Mouse (Mus musculus) kidney, adult 11 months (tissue): ENCODE measurements around the gene Dpm1.

Source experiments
- DNase-seq: peaks from one replicate; pipeline ENCODE4 v3.0.0; 2022

Gene Dpm1

GRCm38 (mm10) chr2:168230026-168230728, at the start of gene Dpm1, which contains the start of the genes Gm20716 and Mocs3:
TSS of gene Dpm1 (minus strand) at chr2:168230591.
TSS of gene Gm20716 (minus strand) at chr2:168230364.
TSS of gene Mocs3 (plus strand) at chr2:168230622.
- peak; percentile 88 for DNase-seq

DNA sequence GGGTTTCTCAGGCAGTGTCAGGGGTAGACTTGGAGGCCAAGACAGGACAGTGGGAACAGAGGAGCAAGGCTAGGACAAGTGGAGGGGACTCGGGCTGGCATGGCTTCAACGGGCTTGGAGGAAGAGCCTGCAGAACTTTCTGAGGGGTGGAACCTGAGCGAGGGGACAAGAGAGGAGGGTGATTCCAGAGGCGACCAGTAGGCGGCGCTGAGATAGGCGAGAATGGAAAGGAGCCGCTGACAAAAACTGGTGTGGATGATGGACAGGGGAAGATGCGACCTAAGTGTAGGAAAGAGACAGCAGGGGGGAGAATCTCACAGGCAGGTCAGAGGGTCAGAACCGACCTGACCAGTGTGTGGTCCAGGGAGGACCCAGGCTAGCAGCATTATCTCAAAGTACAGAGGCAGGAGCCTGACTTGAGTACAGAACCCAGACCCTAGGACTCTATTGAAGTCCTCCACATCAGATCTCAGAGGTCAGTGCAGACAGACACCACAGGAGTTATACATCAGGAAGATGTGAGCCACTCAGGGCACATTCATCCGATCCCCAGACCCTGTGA, 44.1 kb upstream of the Dpm1 start:
- peak; percentile 26 for DNase-seq

DNA sequence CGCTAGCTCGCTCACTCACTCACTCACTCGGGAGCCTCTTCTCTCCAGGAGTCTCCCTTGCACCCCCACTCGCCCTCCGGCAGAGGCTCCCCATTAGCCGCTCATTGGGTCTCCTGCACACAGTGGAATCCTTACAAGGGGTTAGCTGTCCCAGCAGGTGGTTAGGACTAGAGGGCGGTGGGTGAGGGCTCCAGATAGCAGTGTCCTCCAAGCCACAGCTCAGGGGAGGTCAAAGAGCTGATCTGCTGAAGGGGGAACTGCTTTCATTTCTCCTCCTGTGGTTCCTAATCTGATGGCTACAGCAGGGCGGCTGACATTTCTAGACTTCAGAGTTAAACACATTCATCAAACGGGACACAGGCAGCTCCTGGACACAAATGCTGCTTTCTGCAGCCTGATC, 43.0 kb upstream of the Dpm1 start:
- no peak for DNase-seq

GRCm38 (mm10) chr2:168268033-168268432, 37.6 kb upstream of the Dpm1 start:
- no peak for DNase-seq

DNA sequence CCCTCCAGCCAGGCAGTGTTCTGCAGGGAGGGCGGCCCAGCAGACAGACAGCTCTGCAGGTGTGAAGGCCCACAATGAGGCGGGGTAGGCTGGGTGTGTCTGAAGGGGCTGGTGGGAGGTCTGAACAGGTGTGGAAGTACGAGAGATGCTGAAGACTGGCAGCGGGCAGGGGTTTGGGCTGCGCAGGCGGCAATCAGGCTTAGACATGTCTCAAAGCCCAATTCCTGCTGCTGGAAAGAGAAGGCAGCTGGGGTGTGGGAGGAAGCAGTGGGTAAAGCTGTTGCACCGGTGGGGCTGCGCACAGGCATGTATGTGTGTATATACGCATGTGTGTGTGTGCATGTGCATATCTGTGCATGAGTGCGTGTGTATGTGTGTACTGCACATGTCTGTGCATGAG, 30.5 kb upstream of the Dpm1 start:
- no peak for DNase-seq

GRCm38 (mm10) chr2:168260124-168260523, 29.7 kb upstream of the Dpm1 start:
- DNase-seq, result no peak

- DNase-seq, result peak; percentile 19
Observed at GRCm38 (mm10) chr2:168259046-168259445, 28.7 kb upstream of the Dpm1 start.

- no peak for DNase-seq
Observed at GRCm38 (mm10) chr2:168257188-168257587, 26.8 kb upstream of the Dpm1 start.

DNA sequence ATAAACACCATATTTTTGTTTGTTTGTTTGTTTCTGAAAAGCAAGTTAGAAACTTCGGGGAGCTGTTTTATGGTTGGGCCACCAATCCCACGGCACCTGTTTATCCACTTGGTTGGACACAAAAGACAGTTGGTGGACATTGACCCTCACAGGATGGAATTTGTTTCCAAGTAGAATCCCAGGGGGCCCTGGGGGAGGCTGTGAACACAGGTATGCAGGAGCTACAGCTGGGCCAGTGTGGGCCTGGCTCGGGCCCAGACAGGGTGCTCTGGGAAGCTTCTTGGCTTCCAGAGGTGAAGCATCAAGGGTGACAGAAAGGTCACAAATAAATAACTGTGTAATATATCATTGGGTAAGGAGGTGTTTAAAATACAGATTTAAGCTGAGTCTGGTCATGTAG, 26.1 kb upstream of the Dpm1 start:
- DNase-seq, result peak; percentile 73

DNA sequence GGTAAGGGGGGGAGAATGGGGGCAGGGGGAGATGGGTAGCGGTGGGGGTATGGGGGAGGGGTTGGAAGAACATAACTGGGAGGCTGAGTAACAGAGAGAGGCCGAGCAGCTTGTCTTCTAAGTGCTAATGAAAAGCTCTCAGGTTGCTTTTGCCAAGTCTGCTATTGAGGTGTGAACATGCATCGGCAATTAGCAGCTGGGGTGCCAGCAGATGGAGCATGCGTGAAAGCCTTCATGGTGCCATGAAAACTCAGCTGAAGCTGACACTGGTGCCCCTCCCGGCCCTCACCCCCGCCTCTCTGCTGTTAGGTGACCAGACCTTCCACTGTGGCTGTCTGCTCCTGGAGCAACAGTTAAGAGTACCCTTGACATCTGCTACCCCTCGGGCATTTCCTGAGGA, 23.4 kb upstream of the Dpm1 start:
- DNase-seq, result no peak

DNA sequence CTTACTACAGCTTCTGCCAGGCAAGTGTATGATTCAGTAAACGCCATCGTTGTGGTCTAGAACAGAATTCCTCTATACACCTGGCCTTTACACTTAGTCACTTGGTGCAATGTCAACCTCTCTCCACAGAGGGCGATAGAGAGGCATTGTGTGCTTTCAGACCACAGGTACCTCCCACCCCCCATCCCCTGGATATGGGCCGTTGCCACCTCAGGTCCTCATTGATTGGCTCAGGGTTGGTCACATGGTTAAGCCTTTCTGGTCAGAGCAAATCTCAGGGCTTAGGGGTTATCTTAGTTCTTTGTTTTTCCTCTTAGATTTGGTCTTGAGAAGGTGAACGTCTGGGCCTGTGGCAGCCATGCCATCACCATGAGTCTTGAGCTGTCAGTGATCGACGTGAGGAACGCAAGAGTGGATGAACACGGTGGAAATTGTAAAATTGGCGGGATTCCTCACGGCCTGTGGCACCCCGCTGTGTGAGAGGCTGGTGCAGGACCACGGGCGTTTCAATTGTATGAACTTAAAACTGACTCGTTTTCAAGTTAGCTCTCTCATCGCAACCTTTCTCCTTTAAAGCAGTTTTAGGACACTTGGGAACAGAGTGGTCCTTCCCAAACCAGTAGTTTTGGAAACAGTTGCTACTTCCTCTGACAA, 22.4 kb upstream of the Dpm1 start:
- DNase-seq, result no peak

- DNase-seq, result peak; percentile 67
Observed at GRCm38 (mm10) chr2:168250270-168250669, 19.9 kb upstream of the Dpm1 start.

DNA sequence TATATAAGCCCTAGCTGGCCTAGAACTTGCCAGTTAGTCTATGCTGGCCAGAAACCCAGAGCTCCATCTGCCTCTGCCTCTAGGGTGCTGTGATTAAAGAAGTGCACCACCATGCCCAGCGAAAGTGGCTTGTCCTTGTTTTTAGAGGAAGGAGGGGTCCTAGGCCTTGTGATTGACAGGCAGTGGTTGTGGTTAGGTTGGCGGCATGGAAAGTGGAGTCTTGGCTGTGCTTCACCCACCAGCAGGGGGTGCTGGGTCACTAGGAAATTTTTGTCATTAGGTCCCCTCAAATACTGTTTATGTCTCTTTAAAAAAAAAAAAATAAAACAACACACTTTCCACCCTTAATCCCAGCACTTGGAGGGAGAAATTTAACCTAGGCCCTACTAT, 18.5 kb upstream of the Dpm1 start:
- no peak for DNase-seq

DNA sequence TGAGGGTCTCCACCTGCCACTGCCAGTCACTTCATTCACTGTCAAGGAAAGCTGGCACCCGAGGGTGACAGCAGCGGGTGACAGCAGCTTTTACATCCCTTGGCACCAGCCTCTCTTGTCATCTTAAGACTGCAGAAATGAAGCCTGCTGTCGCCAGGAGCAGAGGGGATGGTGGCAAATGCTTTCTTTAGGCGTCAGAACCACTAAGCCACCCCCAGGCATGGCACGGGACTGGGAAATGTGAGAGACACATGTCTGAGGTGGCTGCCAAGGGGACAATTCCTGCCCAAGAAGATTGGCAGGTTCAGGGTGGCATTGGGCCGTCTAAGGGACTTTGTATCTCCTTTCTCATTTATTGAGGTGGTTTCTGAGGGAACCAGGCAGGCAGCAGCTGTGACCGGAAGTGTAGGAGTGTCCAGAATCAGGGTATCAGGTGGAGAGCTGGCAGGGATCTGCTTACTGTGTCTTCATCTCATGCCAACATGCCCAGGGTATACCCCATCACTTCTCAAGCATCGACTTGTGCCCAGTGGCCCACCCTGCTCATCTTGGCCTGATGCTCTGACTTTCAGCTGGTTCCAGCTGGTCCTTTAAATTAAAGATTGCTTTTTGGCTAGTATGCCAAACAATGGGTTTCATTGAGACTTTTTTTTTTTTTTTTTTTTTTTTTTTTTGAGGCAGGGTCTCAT, 17.9 kb upstream of the Dpm1 start:
- no peak for DNase-seq

DNA sequence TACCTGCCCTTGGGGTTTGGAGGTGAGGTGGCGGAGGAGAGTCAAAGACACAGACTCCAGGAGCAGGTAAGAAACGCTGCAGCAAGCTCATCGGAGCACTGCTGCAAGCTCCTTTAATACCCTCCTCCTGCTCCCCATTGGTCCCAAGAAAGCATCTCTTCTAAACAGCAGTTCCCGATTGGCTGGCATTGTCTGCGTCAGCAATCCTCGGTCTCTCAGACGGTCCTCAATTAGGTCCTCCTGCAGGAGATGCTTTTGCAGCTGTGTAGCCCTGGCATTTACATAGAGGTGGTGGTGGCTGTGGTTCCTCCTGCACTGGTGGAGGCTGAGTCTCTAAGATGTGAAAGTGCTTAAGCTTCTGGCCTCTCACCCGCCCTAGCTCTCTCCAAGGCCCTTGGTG, 15.2 kb upstream of the Dpm1 start:
- no peak for DNase-seq

DNA sequence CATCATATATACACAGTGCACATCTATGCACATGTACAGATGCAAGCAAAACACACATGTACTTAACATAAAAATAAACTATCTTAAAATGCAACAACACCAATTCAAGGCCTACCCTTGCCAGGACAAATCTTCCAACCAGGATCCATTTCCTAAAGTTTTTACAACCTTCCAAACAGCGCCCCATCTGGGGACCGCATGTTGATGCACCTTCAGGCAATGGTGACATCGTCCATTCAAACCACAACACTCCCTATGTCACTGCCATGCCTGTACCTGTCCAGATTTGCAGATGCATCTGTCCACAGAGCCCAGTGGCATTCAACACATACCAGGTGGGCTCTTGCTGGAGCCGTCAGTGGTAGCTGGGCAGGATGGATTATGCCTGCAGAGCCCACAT, 12.9 kb upstream of the Dpm1 start:
- DNase-seq, result no peak

- DNase-seq, result no peak
Observed at GRCm38 (mm10) chr2:168242841-168243240, 12.4 kb upstream of the Dpm1 start.

- no peak for DNase-seq
Observed at GRCm38 (mm10) chr2:168238335-168238734, 7.9 kb upstream of the Dpm1 start.

DNA sequence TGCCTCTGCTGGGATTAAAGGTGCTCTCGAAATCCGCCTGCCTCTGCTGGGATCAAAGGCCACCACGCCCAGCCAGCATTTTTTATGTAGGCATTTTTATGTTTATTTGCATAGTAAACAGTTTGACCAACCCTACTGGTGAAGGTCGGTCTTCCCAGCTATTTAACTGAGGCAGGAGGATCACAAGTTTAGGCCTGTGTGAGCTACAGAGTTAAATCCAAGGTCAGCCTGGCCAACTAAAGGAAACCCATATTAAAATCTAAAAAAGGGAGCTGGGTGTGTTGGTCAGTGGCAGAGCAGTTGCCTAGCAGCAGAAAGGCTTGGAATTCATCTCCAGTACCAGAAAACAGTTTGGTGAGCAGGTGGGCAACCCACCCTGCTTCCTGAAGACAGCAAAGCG, 2.9 kb upstream of the Dpm1 start:
- DNase-seq, result no peak

- DNase-seq, result no peak
Observed at GRCm38 (mm10) chr2:168231471-168231829, 1.1 kb upstream of the Dpm1 start.

DNA sequence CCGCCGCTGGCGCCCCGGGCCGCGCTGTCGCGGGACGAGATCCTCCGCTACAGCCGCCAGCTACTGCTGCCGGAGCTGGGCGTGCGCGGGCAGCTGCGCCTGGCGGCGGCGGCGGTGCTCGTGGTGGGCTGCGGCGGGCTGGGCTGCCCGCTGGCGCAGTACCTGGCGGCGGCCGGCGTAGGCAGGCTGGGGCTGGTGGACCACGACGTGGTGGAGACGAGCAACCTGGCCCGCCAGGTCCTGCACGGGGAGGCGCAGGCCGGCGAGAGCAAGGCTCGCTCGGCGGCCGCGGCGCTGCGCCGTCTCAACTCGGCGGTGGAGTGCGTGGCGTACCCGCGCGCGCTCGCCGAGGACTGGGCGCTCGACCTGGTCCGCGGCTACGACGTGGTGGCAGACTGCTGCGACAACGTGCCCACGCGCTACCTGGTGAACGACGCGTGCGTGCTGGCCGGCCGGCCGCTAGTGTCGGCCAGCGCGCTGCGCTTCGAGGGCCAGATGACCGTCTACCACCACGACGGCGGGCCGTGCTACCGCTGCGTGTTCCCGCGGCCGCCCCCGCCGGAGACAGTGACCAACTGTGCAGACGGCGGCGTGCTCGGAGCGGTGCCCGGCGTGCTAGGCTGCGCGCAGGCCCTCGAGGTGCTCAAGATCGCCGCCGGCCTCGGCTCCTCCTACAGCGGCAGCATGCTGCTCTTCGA, 531 bp upstream of the Dpm1 start:
- no peak for DNase-seq

GRCm38 (mm10) chr2:168229116-168230025, 1.0 kb downstream of the Dpm1 start:
- DNase-seq, result peak; percentile 35
